Mouse (Mus musculus) E14TG2a.4 (cell line): ENCODE measurements around the gene Henmt1.

Experiments used
- CTCF ChIP-seq: conservative IDR thresholded peaks from 2 replicates; pipeline ENCODE4 v1.5.1; 2014; ENCODE audit warnings: low read length
- NANOG ChIP-seq: IDR thresholded peaks from 2 replicates; pipeline ENCODE4 v1.6.1; 2014; ENCODE audit warnings: borderline replicate concordance, low read length, mixed read lengths
- POU5F1 ChIP-seq: IDR thresholded peaks from 2 replicates; pipeline ENCODE4 v1.6.1; 2014; ENCODE audit warnings: low read length, borderline replicate concordance

DNA sequence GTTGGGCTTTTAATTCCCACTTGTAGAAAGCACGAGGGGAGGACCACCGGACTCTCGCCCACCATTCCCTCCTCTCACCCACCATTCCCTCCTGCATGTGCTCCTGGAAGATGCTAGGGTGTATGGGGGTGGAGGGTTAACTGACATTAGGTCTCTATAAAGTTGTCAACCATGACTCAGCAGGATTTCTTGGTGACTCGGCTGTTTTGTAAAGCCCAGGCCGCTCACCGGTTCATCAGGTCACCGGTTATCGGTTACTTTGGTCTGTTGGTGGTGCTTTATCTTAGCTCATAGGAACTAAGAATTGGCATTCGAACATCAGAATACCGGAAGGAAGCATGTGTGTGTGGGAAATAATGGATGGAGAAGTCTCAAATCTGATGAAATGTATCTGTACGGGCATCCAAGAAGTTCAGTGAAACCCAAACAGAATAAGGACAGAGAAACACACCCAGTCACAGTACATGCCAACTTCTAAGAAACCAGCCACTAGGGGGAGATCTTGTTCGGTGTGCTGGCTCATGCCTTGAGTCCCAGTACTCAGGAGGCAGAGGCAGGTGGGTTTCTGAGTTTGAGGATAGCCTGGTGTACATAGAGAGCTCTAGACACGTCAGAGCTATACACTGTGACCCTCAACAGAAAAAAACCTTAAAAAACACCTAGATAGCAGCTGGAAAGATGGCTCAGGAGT lies 37.8 kb downstream of the Henmt1 start:
- TF ChIP-seq CTCF (peak; percentile 60), POU5F1 (no peak), NANOG (no peak)
